Mouse (Mus musculus) G1E (cell line): Measurements from ENCODE around the gene Rcsd1. TPM values are rescaled to one million over a fixed set of nuclear protein-coding genes. Genes with fewer than 3 reads are reported as not detected.

Experiments used
- ATAC-seq: 2 replicates; pipeline ENCODE4 v1.8.0; 2016; ENCODE audit warnings: mild to moderate bottlenecking; ENCODE audit not compliant: insufficient number of reproducible peaks, poor library complexity, low FRiP score, severe bottlenecking; ENCODE audit errors: extremely low read depth
- DNase-seq: peaks from one replicate; pipeline ENCODE4 v3.0.0; 2012; ENCODE audit warnings: low spot score
- H3K27me3 ChIP-seq: 2 replicates; pipeline ENCODE4 v1.6.1; 2012; ENCODE audit warnings: mild to moderate bottlenecking, low read length, inconsistent platforms; ENCODE audit not compliant: insufficient read depth
- H3K36me3 ChIP-seq: replicated peaks from 2 replicates; pipeline ENCODE3; 2012; ENCODE audit warnings: mild to moderate bottlenecking, inconsistent platforms
- H3K4me1 ChIP-seq: 2 replicates; pipeline ENCODE4 v1.6.1; 2012; ENCODE audit warnings: low read depth, low read length, inconsistent platforms, mixed read lengths; ENCODE audit not compliant: insufficient read depth
- H3K4me3 ChIP-seq: 2 replicates; pipeline ENCODE4 v1.5.1; 2012; ENCODE audit warnings: low read depth, mild to moderate bottlenecking, inconsistent platforms, low read length, moderate library complexity, mixed read lengths
- H3K9me3 ChIP-seq: replicated peaks from 2 replicates; pipeline ENCODE4 v1.6.1; 2012; ENCODE audit warnings: inconsistent platforms
- CTCF ChIP-seq: IDR thresholded peaks from 2 replicates; pipeline ENCODE4 v1.5.1; 2012; ENCODE audit warnings: low read depth, low read length, inconsistent platforms, mixed read lengths
- GATA1 ChIP-seq: IDR thresholded peaks from 2 replicates; pipeline ENCODE4 v1.6.1; 2012; ENCODE audit warnings: borderline replicate concordance, low read length, inconsistent platforms, mixed read lengths
- GATA2 ChIP-seq: IDR thresholded peaks from 2 replicates; pipeline ENCODE4 v1.6.1; 2012; ENCODE audit warnings: low read depth, low read length, inconsistent platforms, borderline replicate concordance
- POLR2AphosphoS5 ChIP-seq: IDR thresholded peaks from 2 replicates; pipeline ENCODE4 v1.6.1; 2012; ENCODE audit warnings: low read depth, low read length, inconsistent platforms; ENCODE audit not compliant: insufficient replicate concordance
- TAL1 ChIP-seq: conservative IDR thresholded peaks from 2 replicates; pipeline ENCODE4 v1.6.1; 2012; ENCODE audit warnings: low read depth, low read length, inconsistent platforms, mixed read lengths
- polyA plus RNA-seq: library from polyadenylated mRNA; stranded (reverse); fragments of >175 nt; gene quantifications from 2 replicates; pipeline ENCODE4 v1.2.3, GENCODE M21; 2012
- total RNA-seq, 2 experiments: library from RNA; stranded (forward) in 1 of 2; stranded (reverse) in 1 of 2; fragments of 200-1000 nt in 1 of 2; fragments of >200 nt in 1 of 2; fragmentation: Nextera tagmentation in 1 of 2; gene quantifications; 2 replicates each; pipeline ENCODE4 v1.2.3; 2014 to 2017

The Rcsd1 gene
- total and polyA plus RNA-seq, 3 experiments: 15.8 to 27.3 (median 16.1) TPM

GRCm38 (mm10) chr1:165704841-165705240 is 4.7 kb downstream of the Rcsd1 start:
- ATAC-seq (no peak), DNase-seq (no peak)
- H3K27me3 ChIP-seq: peaks cover 15% of the 10 kb centered on the region
- peaks cover 55% of the 10 kb centered on the region for H3K36me3 ChIP-seq
- H3K4me3 ChIP-seq: no peak overlapping the region
- H3K9me3 ChIP-seq: no peaks in the 10 kb centered on the region
- H3K4me1 ChIP-seq: peaks cover 85% of the 10 kb centered on the region
- TF ChIP-seq GATA1 (no peak), POLR2AphosphoS5 (no peak), CTCF (no peak), GATA2 (no peak), TAL1 (no peak)

GRCm38 (mm10) chr1:165702221-165703031 is 7.1 kb downstream of the Rcsd1 start:
- Histone ChIP-seq H3K36me3 (peaks cover 75% of the 10 kb centered on the region), H3K9me3 (no peaks in the 10 kb centered on the region), H3K4me3 (peak overlapping the region; percentile 8; the same call in 1 of the 2 replicates), H3K27me3 (peaks cover 13% of the 10 kb centered on the region), H3K4me1 (peaks cover 71% of the 10 kb centered on the region)
- no peak for DNase-seq
- no peak for TF ChIP-seq GATA2
- TF ChIP-seq POLR2AphosphoS5: no peak
- TF ChIP-seq TAL1: no peak
- no peak for TF ChIP-seq CTCF
- TF ChIP-seq GATA1: no peak
- no peak for ATAC-seq

- peaks cover 77% of the 10 kb centered on the region for H3K36me3 ChIP-seq
- DNase-seq: no peak
- ATAC-seq: no peak
- H3K4me3 ChIP-seq: no peak overlapping the region
- no peaks in the 10 kb centered on the region for H3K9me3 ChIP-seq
- peaks cover 13% of the 10 kb centered on the region for H3K27me3 ChIP-seq
- H3K4me1 ChIP-seq: peaks cover 72% of the 10 kb centered on the region
- TF ChIP-seq CTCF: no peak
- no peak for TF ChIP-seq TAL1
- TF ChIP-seq GATA2: no peak
- TF ChIP-seq GATA1: no peak
These were observed 8.0 kb downstream of the Rcsd1 start for GRCm38 (mm10) chr1:165701562-165701961.

- peak; percentile 58 for ATAC-seq
- Histone ChIP-seq H3K4me1 (peaks cover 66% of the 10 kb centered on the region), H3K9me3 (no peaks in the 10 kb centered on the region), H3K36me3 (peaks cover 74% of the 10 kb centered on the region), H3K27me3 (peaks cover 13% of the 10 kb centered on the region), H3K4me3 (no peak overlapping the region; the same call in 1 of the 2 replicates)
- no peak for DNase-seq
- TF ChIP-seq POLR2AphosphoS5 (no peak), GATA1 (no peak), GATA2 (no peak), TAL1 (no peak), CTCF (no peak)
These were observed 8.5 kb downstream of the Rcsd1 start for GRCm38 (mm10) chr1:165700933-165701518.

- peaks cover 64% of the 10 kb centered on the region for H3K4me1 ChIP-seq
- TF ChIP-seq GATA2: no peak
- TF ChIP-seq TAL1: no peak
- no peak for TF ChIP-seq POLR2AphosphoS5
- no peak for TF ChIP-seq GATA1
- no peak for TF ChIP-seq CTCF
- H3K4me3 ChIP-seq: no peak overlapping the region
- H3K9me3 ChIP-seq: no peaks in the 10 kb centered on the region
- peaks cover 74% of the 10 kb centered on the region for H3K36me3 ChIP-seq
- ATAC-seq (no peak), DNase-seq (no peak)
- peaks cover 13% of the 10 kb centered on the region for H3K27me3 ChIP-seq
These were observed 9.2 kb downstream of the Rcsd1 start for GRCm38 (mm10) chr1:165700376-165700815.

- peaks cover 59% of the 10 kb centered on the region for H3K4me1 ChIP-seq
- H3K9me3 ChIP-seq: no peaks in the 10 kb centered on the region
- TF ChIP-seq GATA1: no peak
- TF ChIP-seq CTCF: no peak
- TF ChIP-seq TAL1: no peak
- TF ChIP-seq GATA2: no peak
- no peak for TF ChIP-seq POLR2AphosphoS5
These were observed 11.9 kb downstream of the Rcsd1 start for GRCm38 (mm10) chr1:165697701-165698100.

More at GRCm38 (mm10) chr1:165697701-165698100, 11.9 kb downstream of the Rcsd1 start:
- no peak for ATAC-seq
- no peak for DNase-seq
- Histone ChIP-seq H3K4me3 (no peak overlapping the region), H3K36me3 (peaks cover 77% of the 10 kb centered on the region), H3K27me3 (peaks cover 10% of the 10 kb centered on the region)
